Mouse (Mus musculus) neural tube, embryonic 14.5 days (tissue): Measurements from ENCODE around the gene Gdpd2. TPM values are rescaled to one million over a fixed set of nuclear protein-coding genes. Genes with fewer than 3 reads are reported as not detected.
A peak's percentile ranks its signal among the peaks of the same experiment; 100 is the strongest.

ENCODE experiments used
- ATAC-seq: fragments of 200-750 bp; cut with Nextera tagmentation; 2 replicates; pipeline ENCODE4 v1.8.0; 2017; ENCODE audit warnings: low read depth, mild to moderate bottlenecking, moderate TSS enrichment, moderate library complexity
- H3K27ac ChIP-seq: fragments of 300-500 bp; sonication (generic); 2 replicates; pipeline ENCODE4 v1.5.1; 2014; ENCODE audit warnings: low read depth, mild to moderate bottlenecking, control low read depth, low read length, moderate library complexity, mixed read lengths
- H3K27me3 ChIP-seq: fragments of 300-500 bp; sonication (generic); 2 replicates; pipeline ENCODE4 v1.6.1; 2014; ENCODE audit warnings: low read length; ENCODE audit not compliant: control insufficient read depth, insufficient read depth
- H3K36me3 ChIP-seq: fragments of 300-500 bp; sonication (generic); 2 replicates; pipeline ENCODE4 v1.6.1; 2014; ENCODE audit warnings: low read length, mixed read lengths; ENCODE audit not compliant: control insufficient read depth, insufficient read depth
- H3K4me1 ChIP-seq: fragments of 300-500 bp; sonication (generic); 2 replicates; pipeline ENCODE4 v1.6.1; 2014; ENCODE audit warnings: low read length; ENCODE audit not compliant: control insufficient read depth, insufficient read depth
- H3K4me2 ChIP-seq: fragments of 300-500 bp; sonication (generic); 2 replicates; pipeline ENCODE4 v1.6.1; 2014; ENCODE audit warnings: mild to moderate bottlenecking, low read depth, low read length, control low read depth
- H3K4me3 ChIP-seq: fragments of 300-500 bp; sonication (generic); 2 replicates; pipeline ENCODE4 v1.5.1; 2014; ENCODE audit warnings: low read depth, low read length, control low read depth, mixed read lengths
- H3K9ac ChIP-seq: fragments of 300-500 bp; sonication (generic); replicated peaks from 2 replicates; pipeline ENCODE4 v1.6.1; 2014; ENCODE audit warnings: low read depth, mild to moderate bottlenecking, control low read depth, low read length, mixed read lengths
- H3K9me3 ChIP-seq: fragments of 300-500 bp; sonication (generic); 2 replicates; pipeline ENCODE4 v1.6.1; 2016; ENCODE audit warnings: low read length; ENCODE audit not compliant: control insufficient read depth
- WGBS: fragments of 180-500 bp; shearing (Covaris S2); extraction: QIAGEN DNeasy Blood & Tissue Kit; methylation state at CpG from one replicate; pipeline ENCODE4 v1.1.7; 2014; 5-methylcytosine and 5-hydroxymethylcytosine counted together
- polyA plus RNA-seq: library from polyadenylated mRNA; unstranded; fragments of >200 nt; fragmentation: Nextera tagmentation; extraction: Ambion mirVana; gene quantifications from 2 replicates; pipeline ENCODE4 v1.2.1, GENCODE M21; 2014

Gdpd2 gene
- polyA plus RNA-seq, 1 experiment from 2014 or later: 43.5 TPM

GRCm38 (mm10) chrX:100734359-100734758 is 4.7 kb downstream of the Gdpd2 start:
- Histone ChIP-seq H3K9ac (no peak overlapping the region), H3K9me3 (no peaks in the 10 kb centered on the region), H3K4me1 (no peaks in the 10 kb centered on the region), H3K36me3 (no peaks in the 10 kb centered on the region), H3K27me3 (no peaks in the 10 kb centered on the region), H3K4me3 (no peak overlapping the region), H3K27ac (no peak overlapping the region), H3K4me2 (no peak overlapping the region)
- ATAC-seq: no peak
- 71% methylated on average over 7 of the region's 7 CpGs for WGBS

DNA sequence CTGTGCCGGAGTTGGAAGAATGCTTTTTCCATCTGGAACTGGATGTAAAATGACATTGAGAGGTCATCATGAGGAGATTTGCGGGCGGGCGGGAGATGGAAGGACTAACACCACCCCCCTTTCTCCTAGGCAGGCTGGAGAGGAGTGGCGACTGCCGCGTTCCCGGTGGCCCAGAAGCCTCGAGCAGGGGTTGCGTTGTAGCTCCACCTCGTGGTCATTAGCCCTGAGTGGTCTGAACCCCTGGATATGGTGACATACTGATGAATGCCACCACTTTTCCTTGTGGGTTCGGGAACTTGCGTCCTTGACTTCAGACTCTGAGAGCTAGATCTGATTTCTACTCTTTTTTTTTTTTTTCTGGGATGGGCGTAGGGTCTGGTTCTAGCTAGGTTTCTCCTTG is 9.2 kb downstream of the Gdpd2 start:
- H3K27ac ChIP-seq: no peak overlapping the region
- H3K4me1 ChIP-seq: no peaks in the 10 kb centered on the region
- ATAC-seq: peak; percentile 86
- H3K4me2 ChIP-seq: peak overlapping the region; percentile 46
- peak overlapping the region; percentile 32 for H3K4me3 ChIP-seq
- no peaks in the 10 kb centered on the region; the same call in 1 of the 2 replicates for H3K27me3 ChIP-seq
- 20% methylated on average over 14 of the region's 14 CpGs for WGBS
- H3K9ac ChIP-seq: peak overlapping the region; percentile 28; the same call in 1 of the 2 replicates
- no peaks in the 10 kb centered on the region for H3K9me3 ChIP-seq
- no peaks in the 10 kb centered on the region for H3K36me3 ChIP-seq

GRCm38 (mm10) chrX:100739443-100739842 is 9.8 kb downstream of the Gdpd2 start:
- no peaks in the 10 kb centered on the region; the same call in 1 of the 2 replicates for H3K27me3 ChIP-seq
- peak overlapping the region; percentile 28; the same call in 1 of the 2 replicates for H3K9ac ChIP-seq
- peak overlapping the region; percentile 46; the same call in 1 of the 2 replicates for H3K4me2 ChIP-seq
- no peak overlapping the region for H3K27ac ChIP-seq
- no peaks in the 10 kb centered on the region for H3K4me1 ChIP-seq
- peak; percentile 84 for ATAC-seq
- H3K36me3 ChIP-seq: no peaks in the 10 kb centered on the region
- WGBS: 30% methylated on average over 10 of the region's 10 CpGs
- H3K4me3 ChIP-seq: peak overlapping the region; percentile 32
- H3K9me3 ChIP-seq: no peaks in the 10 kb centered on the region

GRCm38 (mm10) chrX:100740785-100741184 is 11.1 kb downstream of the Gdpd2 start:
- H3K27me3 ChIP-seq: no peaks in the 10 kb centered on the region; the same call in 1 of the 2 replicates
- no peak overlapping the region for H3K4me3 ChIP-seq
- H3K4me2 ChIP-seq: no peak overlapping the region
- H3K9me3 ChIP-seq: no peaks in the 10 kb centered on the region
- no peak for ATAC-seq
- no peaks in the 10 kb centered on the region for H3K36me3 ChIP-seq
- WGBS: 71% methylated on average over 6 of the region's 6 CpGs
- H3K9ac ChIP-seq: no peak overlapping the region
- no peaks in the 10 kb centered on the region for H3K4me1 ChIP-seq
- H3K27ac ChIP-seq: no peak overlapping the region

- no peak overlapping the region for H3K4me2 ChIP-seq
- no peak overlapping the region for H3K4me3 ChIP-seq
- peak; percentile 73; the same call in 1 of the 2 replicates for ATAC-seq
- no peak overlapping the region for H3K9ac ChIP-seq
- H3K9me3 ChIP-seq: no peaks in the 10 kb centered on the region
- 9% methylated on average over 10 of the region's 10 CpGs for WGBS
- H3K27me3 ChIP-seq: no peaks in the 10 kb centered on the region; the same call in 1 of the 2 replicates
- H3K27ac ChIP-seq: no peak overlapping the region
- no peaks in the 10 kb centered on the region for H3K4me1 ChIP-seq
- H3K36me3 ChIP-seq: no peaks in the 10 kb centered on the region
Observed at GRCm38 (mm10) chrX:100741940-100742339, 12.3 kb downstream of the Gdpd2 start.

DNA sequence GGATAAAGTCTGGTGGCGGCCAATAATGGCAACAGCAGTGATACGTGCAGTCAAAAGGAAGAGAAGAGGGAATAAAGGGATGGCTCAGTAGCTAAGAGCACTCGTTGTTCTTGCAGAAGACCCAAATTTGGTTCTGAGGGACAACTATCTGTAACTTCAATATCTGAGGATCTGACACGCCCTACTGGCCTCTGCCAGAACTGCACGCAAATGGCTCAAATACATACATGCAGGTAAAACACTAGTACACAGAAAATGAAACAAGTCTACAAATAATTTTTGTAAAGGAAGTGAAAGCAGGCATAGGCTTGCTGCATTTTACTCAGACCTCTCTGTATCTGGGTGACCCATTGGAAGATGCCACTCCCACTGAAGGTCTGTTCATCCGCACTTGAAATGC is 36.2 kb downstream of the Gdpd2 start:
- no peaks in the 10 kb centered on the region for H3K9me3 ChIP-seq

GRCm38 (mm10) chrX:100767181-100767884 is 37.7 kb downstream of the Gdpd2 start, which contains the start of gene Dlg3:
Gene Dlg3 (plus strand): TSS chrX:100767722.
- no peaks in the 10 kb centered on the region for H3K9me3 ChIP-seq

More for the DNA sequence above, 36.2 kb downstream of the Gdpd2 start:
- 86% methylated on average over 6 of the region's 6 CpGs for WGBS
- no peaks in the 10 kb centered on the region for H3K27me3 ChIP-seq
- H3K4me3 ChIP-seq: no peak overlapping the region
- H3K4me2 ChIP-seq: no peak overlapping the region
- H3K27ac ChIP-seq: no peak overlapping the region
- H3K4me1 ChIP-seq: no peaks in the 10 kb centered on the region
- no peak for ATAC-seq
- no peaks in the 10 kb centered on the region for H3K36me3 ChIP-seq
- no peak overlapping the region for H3K9ac ChIP-seq

DNA sequence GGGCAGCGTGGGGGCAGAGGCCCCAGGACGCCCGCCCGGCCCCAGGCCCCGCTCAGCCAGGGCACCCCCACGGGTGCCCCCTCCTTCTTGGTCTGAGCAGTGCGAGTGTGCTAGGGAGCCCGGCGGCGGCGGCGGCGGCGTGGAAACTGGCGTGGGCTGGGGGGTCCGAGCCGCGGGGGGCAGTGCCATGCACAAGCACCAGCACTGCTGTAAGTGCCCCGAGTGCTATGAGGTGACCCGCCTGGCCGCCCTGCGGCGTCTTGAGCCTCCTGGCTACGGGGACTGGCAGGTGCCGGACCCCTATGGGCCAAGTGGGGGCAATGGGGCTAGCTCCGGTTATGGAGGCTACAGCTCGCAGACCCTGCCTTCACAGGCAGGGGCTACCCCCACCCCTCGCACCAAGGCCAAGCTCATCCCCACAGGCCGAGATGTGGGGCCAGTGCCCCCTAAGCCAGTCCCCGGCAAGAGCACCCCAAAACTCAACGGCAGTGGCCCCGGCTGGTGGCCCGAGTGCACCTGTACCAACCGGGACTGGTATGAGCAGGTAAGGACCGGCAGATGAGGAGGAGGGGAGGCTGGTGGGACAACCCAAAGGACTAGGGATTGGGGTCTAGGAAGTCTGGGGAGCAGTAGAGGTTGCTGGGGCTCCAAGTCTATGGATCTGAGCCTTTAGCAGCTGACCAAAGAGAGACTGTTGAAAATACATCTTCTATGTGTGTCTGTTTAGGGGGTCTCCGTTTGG is 38.4 kb downstream of the Gdpd2 start:
- WGBS: 32% methylated on average over 22 of the region's 36 CpGs
- no peaks in the 10 kb centered on the region for H3K36me3 ChIP-seq
- H3K4me2 ChIP-seq: peak overlapping the region; percentile 54
- H3K9ac ChIP-seq: peak overlapping the region; percentile 74
- peak; percentile 59 for ATAC-seq
- H3K4me3 ChIP-seq: peak overlapping the region; percentile 59
- H3K27me3 ChIP-seq: no peaks in the 10 kb centered on the region
- no peaks in the 10 kb centered on the region for H3K4me1 ChIP-seq
- H3K9me3 ChIP-seq: no peaks in the 10 kb centered on the region
- H3K27ac ChIP-seq: peak overlapping the region; percentile 82

More at GRCm38 (mm10) chrX:100767181-100767884, 37.7 kb downstream of the Gdpd2 start, which contains the start of gene Dlg3:
- 13% methylated on average over 25 of the region's 26 CpGs for WGBS
- ATAC-seq: peak; percentile 92
- no peaks in the 10 kb centered on the region for H3K36me3 ChIP-seq
- H3K9ac ChIP-seq: peak within 1 kb of the TSS; percentile 74
- no peaks in the 10 kb centered on the region for H3K27me3 ChIP-seq
- H3K27ac ChIP-seq: peak within 1 kb of the TSS; percentile 82
- peak within 1 kb of the TSS; percentile 54 for H3K4me2 ChIP-seq
- H3K4me1 ChIP-seq: no peaks in the 10 kb centered on the region
- peak within 1 kb of the TSS; percentile 59 for H3K4me3 ChIP-seq

DNA sequence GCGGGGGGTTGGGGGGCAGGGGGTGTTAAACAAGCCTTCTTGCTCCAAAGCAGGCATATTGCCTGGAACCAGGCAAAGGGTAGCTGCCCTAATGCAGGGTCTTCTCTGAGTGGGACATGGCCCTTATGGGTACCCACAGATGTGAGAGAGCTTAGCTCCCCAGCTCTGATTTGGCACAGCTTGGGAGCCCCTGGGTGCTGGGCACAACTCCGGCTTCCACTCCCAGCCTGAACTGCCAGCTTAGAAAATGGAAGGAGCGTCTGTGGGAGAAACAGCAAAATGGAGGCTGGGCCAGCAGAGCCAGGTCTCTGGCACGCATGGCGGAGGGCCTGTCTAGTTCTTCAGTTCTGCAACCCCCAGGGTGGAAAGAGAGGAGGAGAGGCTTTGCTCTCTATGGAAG is 39.6 kb downstream of the Gdpd2 start:
- Histone ChIP-seq H3K9me3 (no peaks in the 10 kb centered on the region), H3K4me1 (no peaks in the 10 kb centered on the region), H3K27ac (peak overlapping the region; percentile 60), H3K27me3 (no peaks in the 10 kb centered on the region), H3K4me3 (peak overlapping the region; percentile 59), H3K9ac (peak overlapping the region; percentile 74), H3K36me3 (no peaks in the 10 kb centered on the region), H3K4me2 (peak overlapping the region; percentile 54)
- 64% methylated on average over 5 of the region's 5 CpGs for WGBS
- ATAC-seq: no peak
